Mouse (Mus musculus) kidney, embryonic 14.5 days (tissue): ENCODE results near the gene Klra17. TPM values are rescaled to one million over a fixed set of nuclear protein-coding genes. Genes with fewer than 3 reads are reported as not detected.

Experiments used
- polyA plus RNA-seq: library from polyadenylated mRNA; unstranded; fragments of >200 nt; fragmentation: Nextera tagmentation; extraction: Ambion mirVana; gene quantifications from 2 replicates; pipeline ENCODE4 v1.2.1, GENCODE M21; 2014

Klra17 gene
- polyA plus RNA-seq, 1 experiment from 2014 or later, result not detected

Other genes starting within 250 kb of the Klra17 start
- not detected in 2 replicates for gene Klrc3, start 233.3 kb downstream of the Klra17 start, polyA plus RNA-seq
- gene Klrc2, start 216.0 kb downstream of the Klra17 start, polyA plus RNA-seq, result not detected in 2 replicates
- gene Klrc1, start 197.7 kb downstream of the Klra17 start, polyA plus RNA-seq, result not detected in 2 replicates
- 0.71 TPM in 1 of 2 replicates, not detected in the other for gene Klri1, start 159.5 kb downstream of the Klra17 start, polyA plus RNA-seq
- not detected in 2 replicates for gene Klri2, start 136.2 kb downstream of the Klra17 start, polyA plus RNA-seq
- gene Gm156, start 92.4 kb downstream of the Klra17 start, polyA plus RNA-seq, result not detected in 2 replicates
- not detected in 2 replicates for gene Gm17631, start 14.0 kb downstream of the Klra17 start, polyA plus RNA-seq
- not detected in 2 replicates for gene Klra5, start 41.0 kb upstream of the Klra17 start, polyA plus RNA-seq
- gene Klra6, start 150.3 kb upstream of the Klra17 start, polyA plus RNA-seq, result not detected in 2 replicates
- not detected in 2 replicates for gene Klra4, start 190.6 kb upstream of the Klra17 start, polyA plus RNA-seq